Mouse (Mus musculus): Measurements from ENCODE around the gene Olfr46. TPM values are rescaled to one million over a fixed set of nuclear protein-coding genes. Genes with fewer than 3 reads are reported as not detected.
"Not testable (repeated sequence)": the region's sequence is repeated elsewhere in the genome, so short reads cannot be mapped to it uniquely, and the experiment has no call there.

The Olfr46 gene
- polyA plus RNA-seq (2017; shearing (Covaris generic)) = under 1 TPM in 1 of 3 experiments, not detected in 2; 0.08 TPM

GRCm38 (mm10) chr7:140600969-140601368, at the start of gene Olfr46:
Gene Olfr46, plus strand, starts transcription at chr7:140601269.
- not testable (repeated sequence) for ATAC-seq

- no peak for ATAC-seq
These were observed 33.5 kb upstream of the Olfr46 start, which contains the start of gene Olfr538 for GRCm38 (mm10) chr7:140567586-140567985. Gene Olfr538, plus strand, starts transcription at chr7:140567886.

- not testable (repeated sequence) for ATAC-seq
These were observed 27.6 kb downstream of the Olfr46 start, which contains the start of gene Olfr61 for GRCm38 (mm10) chr7:140628670-140629069. Gene Olfr61, plus strand, starts transcription at chr7:140628970.

DNA sequence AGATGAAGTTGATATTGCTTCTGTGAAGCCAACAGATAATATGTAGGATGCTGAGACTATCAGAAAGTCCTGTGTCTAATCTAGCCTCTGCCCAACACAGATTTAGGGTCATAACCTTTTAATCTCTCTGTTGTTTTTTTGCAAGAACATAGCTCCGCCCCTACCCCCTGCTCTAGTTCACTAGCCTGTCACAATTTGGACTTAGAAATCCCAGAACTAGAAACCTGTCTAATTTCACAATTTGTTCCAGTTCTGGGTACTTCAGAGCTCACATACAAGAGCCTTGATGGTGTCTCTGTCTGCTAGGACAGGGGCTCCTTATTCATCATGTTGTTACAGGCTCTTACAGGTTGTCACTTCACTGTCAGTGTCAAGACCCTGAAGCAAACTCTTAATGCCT, 29.5 kb downstream of the Olfr46 start:
- no peak for ATAC-seq

- no peak for ATAC-seq
These were observed 45.1 kb downstream of the Olfr46 start, which contains the start of gene Olfr53 for GRCm38 (mm10) chr7:140646152-140646551. Gene Olfr53, plus strand, starts transcription at chr7:140646452.

DNA sequence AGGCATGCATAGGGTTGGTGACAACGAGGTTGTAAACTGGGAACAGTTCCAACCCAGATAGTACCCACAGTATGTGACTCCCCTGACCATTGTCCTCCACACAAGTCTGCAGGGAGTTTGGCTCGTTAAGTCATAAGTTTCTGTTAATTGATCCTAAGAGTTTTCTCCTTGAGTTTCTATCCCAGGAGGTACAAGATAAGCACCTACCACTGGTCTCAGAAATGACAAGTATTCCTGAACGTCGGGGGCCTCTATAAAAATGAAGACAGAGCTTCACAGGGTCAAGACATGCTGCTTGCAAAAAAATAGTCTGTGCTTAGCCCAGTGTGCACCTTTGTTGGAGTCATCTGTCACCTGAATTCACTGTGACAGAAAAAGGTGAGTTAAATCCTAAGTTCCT, 58.6 kb downstream of the Olfr46 start, which contains the start of gene Olfr539:
Gene Olfr539 (plus strand): TSS at position 301 of the 400 bp plus-strand sequence.
- ATAC-seq = no peak

Other genes with a start within 250 kb of the Olfr46 start
- gene Olfr60, start 239.6 kb upstream of the Olfr46 start, polyA plus RNA-seq (2017; shearing (Covaris generic)) = 1 to 10 TPM in 2 of 3 experiments, under 1 TPM in 1; 0.42 to 1.2 (median 1.0) TPM
- under 1 TPM in 1 of 3 experiments, not detected in 2; 0.20 TPM for gene Olfr530, start 224.9 kb upstream of the Olfr46 start, polyA plus RNA-seq (2017; shearing (Covaris generic))
- gene Olfr531, start 198.4 kb upstream of the Olfr46 start, polyA plus RNA-seq (2017; shearing (Covaris generic)) = not detected
- not detected for gene Olfr532, start 179.6 kb upstream of the Olfr46 start, polyA plus RNA-seq (2017; shearing (Covaris generic))
- under 1 TPM in 1 of 3 experiments, not detected in 2; 0.19 TPM for gene Olfr533, start 137.9 kb upstream of the Olfr46 start, polyA plus RNA-seq (2017; shearing (Covaris generic))
- not detected for gene Olfr535, start 117.1 kb upstream of the Olfr46 start, polyA plus RNA-seq (2017; shearing (Covaris generic))
- not detected for gene Olfr536, start 93.9 kb upstream of the Olfr46 start, polyA plus RNA-seq (2017; shearing (Covaris generic))
- gene Olfr538, start 33.4 kb upstream of the Olfr46 start, polyA plus RNA-seq (2017; shearing (Covaris generic)) = not detected
- gene Olfr61, start 27.7 kb downstream of the Olfr46 start, polyA plus RNA-seq (2017; shearing (Covaris generic)) = not detected
- gene Olfr53, start 45.2 kb downstream of the Olfr46 start, polyA plus RNA-seq (2017; shearing (Covaris generic)) = not detected
- under 1 TPM in 1 of 3 experiments, not detected in 2; 0.05 TPM for gene Olfr539, start 58.7 kb downstream of the Olfr46 start, polyA plus RNA-seq (2017; shearing (Covaris generic))
- under 1 TPM in 1 of 3 experiments, not detected in 2; 0.05 TPM for gene Olfr45, start 80.7 kb downstream of the Olfr46 start, polyA plus RNA-seq (2017; shearing (Covaris generic))
- not detected for gene Olfr541, start 96.0 kb downstream of the Olfr46 start, polyA plus RNA-seq (2017; shearing (Covaris generic))
- not detected for gene Cyp2e1, start 162.5 kb downstream of the Olfr46 start, polyA plus RNA-seq (2017; shearing (Covaris generic))
- gene Syce1, start 186.6 kb downstream of the Olfr46 start, polyA plus RNA-seq (2017; shearing (Covaris generic)) = not detected
- under 1 TPM in 2 of 3 experiments, not detected in 1; 0.40 TPM for gene Zfp941, start 220.9 kb downstream of the Olfr46 start, polyA plus RNA-seq (2017; shearing (Covaris generic))
- not detected for gene Urah, start 233.7 kb downstream of the Olfr46 start, polyA plus RNA-seq (2017; shearing (Covaris generic))
- gene Scgb1c1, start 244.3 kb downstream of the Olfr46 start, polyA plus RNA-seq (2017; shearing (Covaris generic)) = not detected
- not detected for gene Odf3, start 246.5 kb downstream of the Olfr46 start, polyA plus RNA-seq (2017; shearing (Covaris generic))

All from inflammation-experienced regulatory T-cells, adult 6 months (primary cell).